Mouse (Mus musculus) cerebellum, adult 2 months (tissue): ENCODE data around the gene Sec23b.

Experiments used
- CTCF ChIP-seq: fragments of 200-500 bp; IDR thresholded peaks from 2 replicates; pipeline ENCODE4 v1.5.1; 2011; ENCODE audit warnings: low read depth, mild to moderate bottlenecking, control low read depth, low read length, moderate library complexity, borderline replicate concordance; ENCODE audit not compliant: insufficient read depth
- POLR2A ChIP-seq: fragments of 200-500 bp; IDR thresholded peaks from 2 replicates; pipeline ENCODE4 v1.6.1; 2011; ENCODE audit warnings: low read length, control low read depth, borderline replicate concordance; ENCODE audit not compliant: insufficient read depth

GRCm38 (mm10) chr2:144543670-144544069 lies 12.4 kb upstream of the Sec23b start:
- TF ChIP-seq POLR2A (no peak), CTCF (no peak)
